Mouse (Mus musculus) erythroblast, embryonic 14.5 days (primary cell): Measurements from ENCODE around the gene Nubpl.

ENCODE experiments used
- GATA1 ChIP-seq: IDR thresholded peaks from 2 replicates; pipeline ENCODE4 v1.6.1; 2012; ENCODE audit warnings: low read length, inconsistent platforms, mixed read lengths
- TAL1 ChIP-seq: IDR thresholded peaks from 3 replicates; pipeline ENCODE4 v1.6.1; 2012; ENCODE audit warnings: low read length, inconsistent platforms, mixed read lengths

- TF ChIP-seq TAL1, result no peak
- no peak for TF ChIP-seq GATA1
Observed at GRCm38 (mm10) chr12:52314818-52315217, 217.3 kb downstream of the Nubpl start.
